Mouse (Mus musculus): ENCODE data around the gene Sptlc2.

DNA sequence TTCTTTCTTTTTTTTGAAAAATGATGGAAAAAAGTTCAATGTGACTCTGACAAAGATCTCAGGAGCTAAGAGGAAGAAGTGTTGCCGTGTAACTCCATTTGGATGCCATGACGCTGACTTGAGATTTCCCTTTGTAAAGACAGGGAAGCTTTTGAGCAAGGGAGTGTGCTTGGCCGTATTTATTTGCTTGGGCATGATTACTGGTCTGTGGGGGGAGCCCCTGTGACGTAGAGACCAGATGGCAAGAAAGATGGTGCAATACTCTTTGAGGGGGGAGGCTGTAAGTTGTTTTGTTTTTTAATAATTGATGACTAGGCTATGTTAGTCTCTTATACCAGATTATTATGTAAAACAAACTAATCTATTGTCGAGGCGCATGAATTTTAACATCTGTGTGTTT lies 14.0 kb downstream of the Sptlc2 start:
- no peak for TF ChIP-seq USF1 (IDR thresholded peaks at IDR 0.05; ENCODE audit: low read depth, low read length)
- TF ChIP-seq CTCF (conservative IDR thresholded peaks at IDR 0.05 in 1 of 2, IDR thresholded peaks at IDR 0.05 in 1 of 2; ENCODE audit: low read depth in 2 of 2, low read length in 2 of 2) = no peak
- no peak for TF ChIP-seq POLR2A (IDR thresholded peaks at IDR 0.05; ENCODE audit: low read depth, low read length)
- no peak for TF ChIP-seq MAX (IDR thresholded peaks at IDR 0.05; ENCODE audit: low read length)
- TF ChIP-seq GABPA (IDR thresholded peaks at IDR 0.05; ENCODE audit: insufficient replicate concordance, low read depth, low read length) = no peak
- no peak for TF ChIP-seq TBP (conservative IDR thresholded peaks at IDR 0.05; ENCODE audit: low read depth, low read length)
- TF ChIP-seq CHD1 (IDR thresholded peaks at IDR 0.05; ENCODE audit: low read depth, low read length) = no peak
- no peak for TF ChIP-seq NRF1 (IDR thresholded peaks at IDR 0.05; ENCODE audit: low read depth, low read length)
- TF ChIP-seq CHD2 (IDR thresholded peaks at IDR 0.05; ENCODE audit: low read length) = no peak

Measured in CH12.LX (cell line).